Mouse (Mus musculus): Measurements from ENCODE around the gene Slc35d2. TPM values are rescaled to one million over a fixed set of nuclear protein-coding genes. Genes with fewer than 3 reads are reported as not detected.
"Not testable (repeated sequence)": the region's sequence is repeated elsewhere in the genome, so short reads cannot be mapped to it uniquely, and the experiment has no call there.

The Slc35d2 gene
- total and polyA plus RNA-seq, 3 experiments: 4.8 to 10.1 (median 8.4) TPM

DNA sequence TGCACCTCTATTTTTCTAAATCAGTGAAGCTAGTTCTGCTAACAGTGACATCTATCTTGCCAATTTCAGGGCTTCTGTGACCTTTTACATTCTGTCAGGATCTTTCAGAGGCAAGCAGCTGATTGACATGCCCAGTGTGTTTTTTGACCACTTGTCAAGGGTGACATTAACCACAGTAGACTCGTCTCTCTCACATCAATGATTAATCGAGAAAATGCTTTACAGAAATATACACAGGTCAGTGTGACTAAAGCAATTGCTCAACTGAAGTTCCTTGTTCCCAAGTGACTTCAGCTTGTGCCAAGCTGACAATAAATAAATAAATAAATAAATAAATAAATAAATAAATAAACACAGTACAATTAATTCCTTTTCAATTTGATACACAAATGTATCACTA, 76.9 kb downstream of the Slc35d2 start:
- DNase-seq: not testable (repeated sequence)

DNA sequence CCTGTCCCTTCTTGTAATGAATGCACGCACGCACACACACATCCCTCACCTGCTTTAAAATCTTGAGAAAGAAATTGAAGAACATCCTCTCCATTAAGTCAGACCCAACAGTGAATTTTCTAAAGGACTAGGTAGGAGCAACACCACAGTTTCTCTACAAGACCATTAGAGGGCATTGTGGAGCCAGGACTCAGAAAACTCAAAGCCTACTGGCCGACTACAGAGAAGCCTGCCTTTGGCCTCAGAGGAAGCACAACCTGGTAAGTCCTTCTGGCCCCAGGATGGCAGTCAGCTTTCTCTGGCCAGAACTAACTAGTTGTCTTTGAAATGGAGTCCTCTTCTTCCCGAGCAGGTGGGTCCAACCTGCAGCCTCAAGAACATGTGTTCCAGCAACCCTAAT, 78.3 kb downstream of the Slc35d2 start:
- DNase-seq: peak; percentile 67

DNA sequence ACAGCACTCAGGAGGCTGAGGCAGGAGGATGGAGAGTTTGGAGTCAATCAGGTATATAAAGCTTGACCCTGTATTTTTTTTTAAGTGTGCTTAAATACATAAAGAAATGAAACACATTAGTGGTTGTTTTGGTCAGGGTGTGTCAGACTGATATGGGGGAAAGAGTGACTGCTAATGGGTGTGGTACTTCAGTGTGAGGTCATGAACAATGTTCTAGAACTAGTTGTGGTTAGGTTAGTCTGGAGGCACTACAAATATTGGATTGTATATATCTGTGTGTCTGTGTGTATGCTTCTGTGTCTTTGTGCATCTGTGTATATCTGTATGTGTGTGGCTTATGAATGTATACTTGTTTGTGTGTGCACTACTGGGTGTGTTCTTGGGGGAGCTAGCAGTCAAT, 79.6 kb downstream of the Slc35d2 start:
- DNase-seq: no peak

DNA sequence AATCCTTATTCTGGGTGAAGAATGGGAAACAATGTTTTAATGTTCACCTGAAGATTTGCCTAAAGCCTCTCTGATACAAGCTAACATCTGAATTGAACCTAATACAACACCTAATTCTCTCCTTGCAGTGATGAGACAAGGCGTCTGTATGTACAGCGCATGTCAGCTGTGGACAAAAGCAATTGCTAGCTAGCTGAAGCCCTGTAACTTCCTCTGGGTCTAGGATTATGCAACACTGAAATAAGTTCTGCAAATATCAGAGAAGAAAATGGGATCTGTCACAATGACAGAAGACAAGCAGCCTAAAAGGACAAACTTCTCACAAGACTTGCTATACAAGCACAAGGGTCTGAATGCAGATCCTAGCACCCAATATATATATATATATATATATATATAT, 80.7 kb downstream of the Slc35d2 start:
- DNase-seq: no peak

Other genes with a start within 250 kb of the Slc35d2 start
- gene Hsd17b3, start 40.1 kb downstream of the Slc35d2 start, total RNA-seq (2021): 1 to 10 TPM in 1 of 2 experiments, under 1 TPM in 1; 0.63 to 2.0 TPM
- gene Hsd17b3, start 40.1 kb downstream of the Slc35d2 start, polyA plus RNA-seq (2012; rRNA removed): not detected in 2 replicates
- 10 to 100 TPM; 23.5 to 24.6 TPM for gene Zfp367, start 23.8 kb upstream of the Slc35d2 start, total RNA-seq (2021)
- 4.9 and 5.2 TPM in 2 replicates for gene Zfp367, start 23.8 kb upstream of the Slc35d2 start, polyA plus RNA-seq (2012; rRNA removed)
- gene Habp4, start 32.5 kb upstream of the Slc35d2 start, total RNA-seq (2021): 10 to 100 TPM; 25.0 to 37.5 TPM
- gene Habp4, start 32.5 kb upstream of the Slc35d2 start, polyA plus RNA-seq (2012; rRNA removed): 20.9 and 21.6 TPM in 2 replicates
- gene Cdc14b, start 145.9 kb upstream of the Slc35d2 start, total RNA-seq (2021): 10 to 100 TPM in 1 of 2 experiments, 1 to 10 TPM in 1; 8.9 to 10.4 TPM
- 2.9 and 4.1 TPM in 2 replicates for gene Cdc14b, start 145.9 kb upstream of the Slc35d2 start, polyA plus RNA-seq (2012; rRNA removed)
- 10 to 100 TPM; 49.7 to 55.9 TPM for gene Aaed1, start 183.3 kb upstream of the Slc35d2 start, total RNA-seq (2021)
- 6.0 and 6.2 TPM in 2 replicates for gene Aaed1, start 183.3 kb upstream of the Slc35d2 start, polyA plus RNA-seq (2012; rRNA removed)
- gene Ctsl, start 241.5 kb upstream of the Slc35d2 start, total RNA-seq (2021): 100 to 1,000 TPM; 215 to 516 TPM
- gene Ctsl, start 241.5 kb upstream of the Slc35d2 start, polyA plus RNA-seq (2012; rRNA removed): 61.3 and 81.3 TPM in 2 replicates

All from adrenal gland, adult 2 months (tissue).